Mouse (Mus musculus) adrenal gland, postnatal 4 days (tissue): ENCODE data around the gene Ell2. TPM values are rescaled to one million over a fixed set of nuclear protein-coding genes. Genes with fewer than 3 reads are reported as not detected.

ENCODE experiments used
- DNase-seq, 2 experiments: peaks; one replicate each; pipeline ENCODE4 v3.0.0; 2021 to 2022; ENCODE audit warnings: low spot score in 2 of 2, mixed read lengths in 2 of 2
- total RNA-seq, 2 experiments: library from RNA; stranded (reverse); gene quantifications; 2 replicates each; pipeline ENCODE4 v1.2.3; 2021

The Ell2 gene
- total RNA-seq, 2 experiments from 2014 or later: 27.7 to 29.4 TPM

DNA sequence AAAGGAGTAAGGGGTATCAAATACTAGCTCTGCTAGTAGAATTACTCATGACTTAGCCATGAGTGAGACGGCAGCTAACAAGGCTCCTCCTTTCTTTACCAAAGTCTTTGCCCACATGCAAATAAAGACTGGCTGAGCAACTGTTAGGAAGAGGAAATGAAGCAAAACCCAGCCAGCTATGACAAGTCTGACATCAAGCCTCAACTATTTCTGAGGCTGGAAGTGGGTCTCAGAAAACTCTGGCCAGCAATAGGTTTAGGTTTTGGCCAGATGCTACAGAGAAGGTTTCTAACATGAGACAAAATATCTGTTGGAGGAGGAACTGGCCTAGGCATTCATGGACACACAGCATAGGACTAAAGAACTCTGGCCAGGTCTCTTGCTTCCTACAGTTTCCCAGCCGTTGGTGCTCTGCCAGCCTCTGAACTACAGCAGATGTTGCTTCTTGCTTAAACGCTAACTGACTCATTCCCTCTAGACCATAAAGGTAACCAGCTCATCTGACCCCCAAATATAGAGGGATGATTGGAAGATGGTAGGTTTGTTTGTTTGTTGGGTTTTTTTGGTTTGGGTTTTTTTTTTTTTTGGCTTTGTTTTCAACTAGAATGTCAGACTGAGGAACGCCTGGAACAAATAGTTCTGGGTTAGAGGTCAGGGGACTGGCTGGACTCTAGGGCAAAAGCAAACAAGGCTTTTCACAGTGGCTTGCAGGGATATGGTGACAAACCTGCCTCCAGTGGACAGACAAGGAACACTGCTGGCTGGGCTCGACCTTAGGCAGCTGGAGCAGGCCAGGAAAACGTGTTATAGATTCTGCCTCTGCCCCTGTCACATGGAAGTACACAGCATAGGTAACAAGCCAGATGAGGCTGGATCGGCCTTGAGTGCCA, 92.1 kb downstream of the Ell2 start:
- DNase-seq: no peak

DNA sequence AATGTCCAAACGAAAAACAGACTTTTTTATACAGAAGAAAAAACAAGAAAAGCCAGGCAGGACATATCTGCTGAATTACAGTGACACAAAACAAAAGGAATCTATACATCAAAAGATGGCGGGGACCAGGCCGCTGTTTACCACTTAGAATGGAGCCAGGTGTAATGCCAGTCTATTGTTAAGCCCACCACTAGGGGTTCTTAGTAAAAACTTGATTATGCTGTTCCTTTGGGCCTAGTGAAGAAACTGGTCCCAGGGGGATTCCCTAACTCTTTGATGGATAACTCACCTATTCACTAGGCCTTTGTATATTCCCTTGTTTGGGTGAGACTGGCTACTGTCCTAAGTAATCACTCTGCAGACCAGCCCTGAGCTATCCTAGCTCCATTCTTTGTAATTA, 92.9 kb downstream of the Ell2 start:
- no peak for DNase-seq

- no peak for DNase-seq
These were observed 101.4 kb downstream of the Ell2 start for GRCm38 (mm10) chr13:75807969-75808368.

GRCm38 (mm10) chr13:75809957-75810356, 103.4 kb downstream of the Ell2 start:
- DNase-seq: no peak

- no peak for DNase-seq
These were observed 110.6 kb downstream of the Ell2 start for GRCm38 (mm10) chr13:75817183-75817582.

DNA sequence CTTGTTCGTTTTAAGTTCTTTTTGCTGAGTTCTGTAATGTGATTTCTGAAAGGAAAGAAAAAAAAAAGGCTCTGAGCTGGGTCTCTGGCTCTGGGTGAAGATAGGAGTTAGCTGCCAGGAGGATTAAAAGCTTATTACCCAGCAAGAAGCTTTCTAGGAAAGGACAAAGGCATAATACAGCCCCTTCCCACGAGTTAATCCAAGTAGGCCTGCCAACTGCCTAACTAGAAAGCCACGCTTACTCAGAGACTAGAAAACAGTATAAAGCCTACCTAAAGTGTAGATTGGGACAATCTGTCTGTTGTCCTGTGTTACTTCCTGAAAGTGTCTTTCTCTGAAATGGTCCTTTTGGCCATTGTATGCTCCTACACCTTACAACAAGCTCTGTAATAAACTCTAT, 111.9 kb downstream of the Ell2 start:
- DNase-seq: no peak

GRCm38 (mm10) chr13:75818945-75819706, 112.6 kb downstream of the Ell2 start:
- DNase-seq: no peak

DNA sequence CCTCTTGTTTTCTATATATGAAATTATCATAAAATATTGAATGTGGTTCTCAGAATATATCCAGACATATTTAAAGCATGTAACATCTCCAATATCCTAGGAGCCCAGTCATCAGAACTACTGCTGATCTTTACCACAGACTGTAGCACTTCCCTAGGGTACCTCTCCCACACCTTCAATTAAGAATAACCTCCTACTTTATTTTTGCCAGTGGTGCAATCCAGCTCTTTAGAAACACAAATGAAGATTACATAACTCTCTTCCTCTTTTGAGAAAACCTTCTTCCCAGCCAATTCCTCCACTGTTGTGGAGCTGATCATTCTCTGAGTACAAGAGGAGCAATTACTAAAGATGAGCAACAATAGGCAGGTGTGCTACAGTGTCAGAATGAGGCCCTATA, 113.3 kb downstream of the Ell2 start:
- no peak for DNase-seq

Other genes starting within 250 kb of the Ell2 start
- gene Glrx, start 133.1 kb downstream of the Ell2 start, total RNA-seq: 10 to 100 TPM; 26.9 to 28.1 TPM
- gene Rhobtb3, start 237.2 kb downstream of the Ell2 start, total RNA-seq: 10 to 100 TPM; 22.1 to 24.1 TPM